Mouse (Mus musculus) neutrophil, adult 59 days (primary cell): Measurements from ENCODE around the gene Col17a1. TPM values are rescaled to one million over a fixed set of nuclear protein-coding genes. Genes with fewer than 3 reads are reported as not detected.

Experiments
- total RNA-seq, 2 experiments: library from RNA; stranded (reverse); gene quantifications; 1 replicate in 1 of 2; 2 replicates in 1 of 2; pipeline ENCODE4 v1.2.4; 2023

Gene Col17a1
- total RNA-seq = not detected

GRCm38 (mm10) chr19:47691994-47692393 lies at the start of gene Col17a1:
Gene Col17a1 (minus strand): TSS chr19:47692094.

GRCm38 (mm10) chr19:47731071-47731881 lies 39.4 kb upstream of the Col17a1 start, which contains the start of gene Sfr1:
Gene Sfr1 (plus strand): TSS chr19:47731682.

Other genes with a start within 250 kb of the Col17a1 start
- 1 to 10 TPM; 1.4 to 2.3 TPM for gene Sh3pxd2a, start 227.7 kb downstream of the Col17a1 start, total RNA-seq
- 10 to 100 TPM; 22.1 to 23.6 TPM for gene Stn1, start 154.6 kb downstream of the Col17a1 start, total RNA-seq
- 100 to 1,000 TPM; 102 to 108 TPM for gene Slk, start 112.4 kb downstream of the Col17a1 start, total RNA-seq
- 10 to 100 TPM; 59.7 to 61.5 TPM for gene Sfr1, start 39.6 kb upstream of the Col17a1 start, total RNA-seq
- 10 to 100 TPM; 51.6 to 69.0 TPM for gene Gsto1, start 162.9 kb upstream of the Col17a1 start, total RNA-seq
- gene Gsto2, start 173.4 kb upstream of the Col17a1 start, total RNA-seq = not detected
- gene Cfap43, start 227.2 kb upstream of the Col17a1 start, total RNA-seq = under 1 TPM in 1 of 2 experiments, not detected in 1; 0.18 TPM
- 100 to 1,000 TPM; 198 to 244 TPM for gene Itprip, start 227.2 kb upstream of the Col17a1 start, total RNA-seq
- gene Cfap58, start 245.6 kb upstream of the Col17a1 start, total RNA-seq = not detected